Mouse (Mus musculus) stomach, postnatal 0 days (tissue): ENCODE data around the gene Cacna1h.

Experiments
- CTCF ChIP-seq: IDR thresholded peaks from 2 replicates; pipeline ENCODE4 v1.5.1; 2016; ENCODE audit warnings: antibody characterized with exemption, low read depth, mild to moderate bottlenecking, moderate library complexity
- EP300 ChIP-seq: optimal IDR thresholded peaks from 2 replicates; pipeline ENCODE3; 2016; ENCODE audit warnings: antibody characterized with exemption

- TF ChIP-seq CTCF (no peak), EP300 (no peak)
Measured at GRCm38 (mm10) chr17:25368973-25369372, 64.6 kb downstream of the Cacna1h start, which contains the start of gene Tpsg1.
